Comparison of ENCODE assay signal across 17 mouse cellular contexts in the genomic region with DNA sequence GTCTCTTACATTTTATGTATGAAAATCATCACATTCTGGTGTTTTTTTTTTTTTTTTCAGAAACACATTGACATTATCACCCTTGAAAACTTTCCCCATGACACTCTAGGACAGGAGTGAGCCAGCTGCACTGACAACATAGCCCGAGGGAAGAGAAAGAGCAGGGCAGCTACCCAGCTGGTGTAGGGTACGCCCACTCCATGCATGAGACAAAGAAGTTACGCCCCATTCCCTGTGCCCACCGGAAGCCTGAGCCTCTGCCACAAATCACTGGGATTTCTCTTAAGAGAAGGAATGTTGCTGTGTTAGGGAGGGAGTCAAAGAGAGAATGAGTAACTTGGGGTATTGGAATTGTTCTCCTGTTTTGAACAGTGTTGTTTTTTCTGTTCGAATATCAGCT.
DNase-seq lines count a peak whose midpoint lies in the region; ATAC-seq and TF ChIP-seq lines count a peak whose summit lies in the region.
"Had no signal": no experiment of that assay in that cellular context is flagged by ENCODE, and none has a peak within 500 bp of the region (broad histone marks: within the 10 kb centered on the region; RNA-seq: fewer than 3 reads in every experiment).

No protein-coding gene starts in this region.

- peak; percentile 27 for DNase-seq in hindbrain, embryonic 10.5 days (ENCODE audit: low spot score)
- DNase-seq in hindbrain, embryonic 14.5 days (ENCODE audit: low spot score): no peak
- peak; percentile 3 for DNase-seq in 3T3-L1 (ENCODE audit: low read depth, low spot score)
- peak; percentile 35 for DNase-seq in embryonic facial prominence, embryonic 11.5 days (ENCODE audit: low spot score)
- peak; percentile 41 for DNase-seq in midbrain, embryonic 14.5 days
- no peak for DNase-seq in urinary bladder, postnatal 25 days (ENCODE audit: low spot score)
- no peak for DNase-seq in left cerebral cortex, adult 2 months (ENCODE audit: extremely low spot score in 1 of 2, low spot score in 2 of 2)
- no peak for DNase-seq in lung, postnatal 36 days
- DNase-seq: adrenal gland, postnatal 36 days; gastrocnemius, adult 2 months; heart, adult 2 months; heart, postnatal 14 days; kidney, postnatal 4 days had no signal

- intact Hi-C loops in left cerebral cortex, adult 2 months (cut with DNase I): no loop called here

- WGBS in hindbrain, embryonic 10.5 days: 28% methylated on average over 5 of the region's 5 CpGs
- 18% methylated on average over 5 of the region's 5 CpGs for WGBS in hindbrain, embryonic 14.5 days
- WGBS in embryonic facial prominence, embryonic 11.5 days: 37% methylated on average over 5 of the region's 5 CpGs
- WGBS in midbrain, embryonic 14.5 days: 30% methylated on average over 5 of the region's 5 CpGs

- no peaks in the 10 kb centered on the region for H3K36me3 ChIP-seq in hindbrain, embryonic 10.5 days
- no peaks in the 10 kb centered on the region for H3K36me3 ChIP-seq in hindbrain, embryonic 14.5 days (replicated peaks; ENCODE audit: control insufficient read depth, insufficient read depth)
- H3K36me3 ChIP-seq in embryonic facial prominence, embryonic 11.5 days (replicated peaks; ENCODE audit: control insufficient read depth, insufficient read depth, low read depth, low read length): no peaks in the 10 kb centered on the region
- no peaks in the 10 kb centered on the region for H3K36me3 ChIP-seq in midbrain, embryonic 14.5 days (ENCODE audit: control insufficient read depth, insufficient read depth, low read length)
- H3K36me3 ChIP-seq: G1E; limb, embryonic 12.5 days had no signal

- no peak for ATAC-seq in hindbrain, embryonic 14.5 days (ENCODE audit: low FRiP score)
- no peak for ATAC-seq in embryonic facial prominence, embryonic 11.5 days (replicated peaks; ENCODE audit: insufficient number of reproducible peaks, low FRiP score, low TSS enrichment, low read depth)
- 0 out of 2 replicates have a peak, but pooled peaks have one; percentile 60 for ATAC-seq in midbrain, embryonic 14.5 days (ENCODE audit: low FRiP score, low TSS enrichment)
- ATAC-seq: intestine, embryonic 16.5 days had no signal

- peaks cover 8% of the 10 kb centered on the region; the same call in 1 of the 2 replicates for H3K4me1 ChIP-seq in hindbrain, embryonic 10.5 days (replicated peaks)
- H3K4me1 ChIP-seq in hindbrain, embryonic 14.5 days (replicated peaks; ENCODE audit: control insufficient read depth, insufficient read depth, low read length): 0 out of 2 replicates have a peak, but pooled peaks cover 5% of the 10 kb centered on the region
- no peaks in the 10 kb centered on the region for H3K4me1 ChIP-seq in embryonic facial prominence, embryonic 11.5 days (ENCODE audit: control insufficient read depth, insufficient read depth, low read length)
- H3K4me1 ChIP-seq in midbrain, embryonic 14.5 days (ENCODE audit: control insufficient read depth, insufficient read depth, low read length): no peaks in the 10 kb centered on the region
- H3K4me1 ChIP-seq: limb, embryonic 12.5 days had no signal

- no peak overlapping the region for H3K4me3 ChIP-seq in hindbrain, embryonic 10.5 days
- no peak overlapping the region for H3K4me3 ChIP-seq in hindbrain, embryonic 14.5 days (replicated peaks; ENCODE audit: low read length)
- H3K4me3 ChIP-seq in embryonic facial prominence, embryonic 11.5 days (ENCODE audit: low read depth, low read length): no peak overlapping the region
- H3K4me3 ChIP-seq in midbrain, embryonic 14.5 days (replicated peaks; ENCODE audit: low read depth, low read length): no peak overlapping the region
- no peak overlapping the region for H3K4me3 ChIP-seq in left cerebral cortex, adult 2 months
- H3K4me3 ChIP-seq: erythroblast, embryonic 14.5 days; gastrocnemius, adult 2 months; heart, adult 2 months; limb, embryonic 12.5 days had no signal

- H3K4me2 ChIP-seq in hindbrain, embryonic 14.5 days (replicated peaks): no peak overlapping the region
- no peak overlapping the region for H3K4me2 ChIP-seq in embryonic facial prominence, embryonic 11.5 days (ENCODE audit: low read depth, low read length)
- H3K4me2 ChIP-seq in midbrain, embryonic 14.5 days (ENCODE audit: low read length): no peak overlapping the region
- H3K4me2 ChIP-seq: limb, embryonic 12.5 days had no signal

- no peaks in the 10 kb centered on the region for H3K9me3 ChIP-seq in hindbrain, embryonic 10.5 days
- H3K9me3 ChIP-seq in hindbrain, embryonic 14.5 days (ENCODE audit: control insufficient read depth, low read length): no peaks in the 10 kb centered on the region
- H3K9me3 ChIP-seq in embryonic facial prominence, embryonic 11.5 days (replicated peaks; ENCODE audit: control insufficient read depth, low read length): no peaks in the 10 kb centered on the region
- H3K9me3 ChIP-seq in midbrain, embryonic 14.5 days (ENCODE audit: control insufficient read depth, low read length): no peaks in the 10 kb centered on the region
- H3K9me3 ChIP-seq: G1E; limb, embryonic 12.5 days had no signal

- H3K27me3 ChIP-seq in hindbrain, embryonic 10.5 days (ENCODE audit: insufficient read depth, poor library complexity, severe bottlenecking): no peaks in the 10 kb centered on the region
- H3K27me3 ChIP-seq in hindbrain, embryonic 14.5 days (ENCODE audit: control insufficient read depth, insufficient read depth, low read length): no peaks in the 10 kb centered on the region
- no peaks in the 10 kb centered on the region for H3K27me3 ChIP-seq in embryonic facial prominence, embryonic 11.5 days (ENCODE audit: control insufficient read depth, insufficient read depth, low read length)
- no peaks in the 10 kb centered on the region for H3K27me3 ChIP-seq in midbrain, embryonic 14.5 days (ENCODE audit: control insufficient read depth, insufficient read depth, low read length)
- H3K27me3 ChIP-seq: limb, embryonic 12.5 days had no signal

- H3K9ac ChIP-seq in hindbrain, embryonic 14.5 days: no peak overlapping the region
- H3K9ac ChIP-seq in embryonic facial prominence, embryonic 11.5 days (replicated peaks; ENCODE audit: low read length): no peak overlapping the region
- no peak overlapping the region for H3K9ac ChIP-seq in midbrain, embryonic 14.5 days (replicated peaks; ENCODE audit: low read length)
- H3K9ac ChIP-seq: limb, embryonic 12.5 days had no signal

- H3K27ac ChIP-seq in hindbrain, embryonic 10.5 days: no peak overlapping the region
- H3K27ac ChIP-seq in hindbrain, embryonic 14.5 days: no peak overlapping the region
- H3K27ac ChIP-seq in embryonic facial prominence, embryonic 11.5 days (replicated peaks; ENCODE audit: low read depth, low read length): no peak overlapping the region
- H3K27ac ChIP-seq in midbrain, embryonic 14.5 days (replicated peaks; ENCODE audit: low read depth, low read length): no peak overlapping the region
- H3K27ac ChIP-seq in left cerebral cortex, adult 2 months: no peak overlapping the region
- H3K27ac ChIP-seq: gastrocnemius, adult 2 months; heart, adult 2 months; limb, embryonic 12.5 days had no signal

- no peak for TF ChIP-seq CTCF in left cerebral cortex, adult 2 months (IDR thresholded peaks at IDR 0.05)

Comparison
In these comparisons a context has a peak if more than half of its experiments do, and no peak if none do; other contexts are left out.
1. DNase-seq: peak in hindbrain, embryonic 10.5 days (single experiment), 3T3-L1 (single experiment), embryonic facial prominence, embryonic 11.5 days (single experiment) and midbrain, embryonic 14.5 days (single experiment); none in hindbrain, embryonic 14.5 days (single experiment), urinary bladder, postnatal 25 days (single experiment), left cerebral cortex, adult 2 months (0 of 2) and lung, postnatal 36 days (single experiment).